In the genomic region with DNA sequence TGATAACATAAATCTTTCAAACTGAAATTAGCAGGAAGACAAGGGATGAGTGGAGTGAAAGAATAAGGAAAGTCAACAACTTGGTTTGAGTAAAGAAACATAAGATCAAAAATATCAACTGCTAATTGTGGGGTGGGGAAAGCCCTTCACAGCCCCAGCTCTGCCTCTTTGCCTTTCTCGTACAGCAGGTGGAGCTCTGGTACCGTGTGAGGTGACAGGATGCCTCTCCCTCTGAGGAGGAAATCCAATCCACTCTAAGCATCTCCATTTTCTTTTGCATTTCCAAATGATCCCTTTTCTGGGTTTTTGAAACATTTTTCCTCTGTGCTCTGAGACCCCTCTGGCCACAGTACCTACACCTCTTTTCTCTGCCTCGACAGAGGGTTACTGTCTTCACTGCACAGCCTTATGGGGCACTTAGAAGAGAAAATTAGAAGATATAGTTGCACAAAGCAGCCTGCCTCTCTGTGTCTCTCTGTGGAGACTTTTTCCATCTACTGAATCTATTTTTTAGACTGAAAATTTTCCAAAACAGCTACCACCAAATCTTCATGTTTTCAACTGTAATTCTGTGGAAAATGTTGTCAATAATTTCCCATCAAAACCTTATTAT, we compare ENCODE assay signal across 8 mouse cellular contexts. TPM values are rescaled to one million over a fixed set of nuclear protein-coding genes. Genes with fewer than 3 reads are reported as not detected.
DNase-seq lines count a peak whose midpoint lies in the region; TF ChIP-seq lines count a peak whose summit lies in the region.
"Had no signal": no experiment of that assay in that cellular context is flagged by ENCODE, and none has a peak within 500 bp of the region (broad histone marks: within the 10 kb centered on the region; RNA-seq: fewer than 3 reads in every experiment).

No protein-coding gene starts in this region.

- peak; percentile 86 for TF ChIP-seq RAD21 in CH12.LX (IDR thresholded peaks at IDR 0.05; ENCODE audit: low read depth, low read length)

- no peak for TF ChIP-seq EP300 in CH12.LX (IDR thresholded peaks at IDR 0.05; ENCODE audit: low read length)

- peaks cover 0 to 3% of the 10 kb centered on the region in 2 experiments; a peak in 1 of 4 replicates for H3K4me1 ChIP-seq in CH12.LX (ENCODE audit: control insufficient read depth in 1 of 2, insufficient read depth in 2 of 2)
- H3K4me1 ChIP-seq: limb, embryonic 15.5 days had no signal

- no peak overlapping the region for H3K4me2 ChIP-seq in CH12.LX (ENCODE audit: insufficient read depth, low read depth, poor library complexity, severe bottlenecking)
- H3K4me2 ChIP-seq: limb, embryonic 15.5 days had no signal

- H3K9me3 ChIP-seq in CH12.LX (replicated peaks; ENCODE audit: low read length), result no peaks in the 10 kb centered on the region
- H3K9me3 ChIP-seq: limb, embryonic 15.5 days had no signal

- peak; percentile 69 to 83 for TF ChIP-seq CTCF in CH12.LX (conservative IDR thresholded peaks at IDR 0.05 in 1 of 2, IDR thresholded peaks at IDR 0.05 in 1 of 2; ENCODE audit: low read depth in 2 of 2, low read length in 2 of 2)

- H3K79me2 ChIP-seq in CH12.LX (replicated peaks; ENCODE audit: control insufficient read depth, extremely low read depth, insufficient read depth, poor library complexity, severe bottlenecking), result no peaks in the 10 kb centered on the region

- intact Hi-C loops in heart, postnatal 10 days (cut with DNase I), result loop anchor here (5.0 to 10.0 kb wide), 4 partner anchors 131 to 784 kb away; no protein-coding TSS in a partner anchor

- H3K36me3 ChIP-seq in CH12.LX (replicated peaks in 1 of 2; ENCODE audit: control insufficient read depth in 1 of 2, insufficient read depth in 1 of 2, low read length in 1 of 2), result no peaks in the 10 kb centered on the region
- H3K36me3 ChIP-seq: limb, embryonic 15.5 days had no signal

- no peak for TF ChIP-seq POLR2A in CH12.LX (IDR thresholded peaks at IDR 0.05; ENCODE audit: low read depth, low read length)

- peak; percentile 69 for DNase-seq in CH12.LX (ENCODE audit: extremely low read depth)
- peak; percentile 70 for DNase-seq in R1 (ENCODE audit: low read depth, low spot score)
- DNase-seq in embryo, embryonic 10.5 days (ENCODE audit: low spot score), result peak; percentile 83
- peak; percentile 69 to 83 for DNase-seq in heart, postnatal 10 days
- peak; percentile 37 to 77 for DNase-seq in layer of hippocampus, adult 18-20 months (ENCODE audit: low spot score in 2 of 2)
- peak; percentile 55 for DNase-seq in lung, postnatal 25 days (ENCODE audit: low spot score)
- peak; percentile 11 to 43 for DNase-seq in right cerebral cortex, postnatal 36 days (ENCODE audit: low spot score in 2 of 2)

- no peak overlapping the region for H3K4me3 ChIP-seq in CH12.LX (replicated peaks in 1 of 3; ENCODE audit: low read depth in 2 of 3, low read length in 2 of 3, poor library complexity in 1 of 3)
- H3K4me3 ChIP-seq: limb, embryonic 15.5 days had no signal

- no peak overlapping the region for H3K27ac ChIP-seq in CH12.LX (ENCODE audit: insufficient read depth, low read depth)
- H3K27ac ChIP-seq: limb, embryonic 15.5 days had no signal

- H3K9ac ChIP-seq in CH12.LX (ENCODE audit: insufficient read depth, low read depth), result no peak overlapping the region
- H3K9ac ChIP-seq: limb, embryonic 15.5 days had no signal

- H3K27me3 ChIP-seq in CH12.LX (replicated peaks), result no peaks in the 10 kb centered on the region
- H3K27me3 ChIP-seq: limb, embryonic 15.5 days had no signal

- dilution Hi-C loops in CH12.LX (cut with MboI; ENCODE audit: extremely low pct_ligation_motif_present, extremely low pct_unique_long_range_greater_than_20kb, low sequenced_read_pairs), result no loop called here

- in situ Hi-C loops in CH12.LX (cut with MboI; ENCODE audit: low pct_ligation_motif_present, low pct_unique_long_range_greater_than_20kb, low sequenced_read_pairs), result no loop called here

TF ChIP-seq in CH12.LX, 34 proteins besides CTCF, POLR2A, EP300 and RAD21:
- no peak for TF ChIP-seq JUND (conservative IDR thresholded peaks at IDR 0.05; ENCODE audit: low read depth, low read length)
- TF ChIP-seq SMC3 (IDR thresholded peaks at IDR 0.05; ENCODE audit: low read depth, low read length), result peak; percentile 76

RNA-seq across cellular contexts. Expression of gene 4930452B06Rik, which starts 57.4 kb away (rescaled TPM):
- not detected in 2 replicates for total RNA-seq in CH12.LX (2012; rRNA removed)
- not detected in 2 replicates for total RNA-seq in CH12.LX (2014; rRNA removed)
- not detected in 2 replicates for polyA plus RNA-seq in CH12.LX (2012; ENCODE audit: insufficient read length, low read depth)
- 1 to 10 TPM; 7.9 to 8.1 TPM for total RNA-seq in heart, postnatal 10 days (2021)
- total RNA-seq in layer of hippocampus, adult 18-20 months (2021), result 1 to 10 TPM; 5.8 to 6.6 TPM

Comparison
In these comparisons a context has a peak if more than half of its experiments do, and no peak if none do; other contexts are left out.
1. DNase-seq: peak in every context shown above with its lines; median percentile 83 in embryo, embryonic 10.5 days; 76 in heart, postnatal 10 days; 70 in R1; 69 in CH12.LX; 57 in layer of hippocampus, adult 18-20 months; 55 in lung, postnatal 25 days; 27 in right cerebral cortex, postnatal 36 days.
2. RNA of gene 4930452B06Rik, which starts 57.4 kb away (total RNA-seq): 7.9 to 8.1 TPM in heart, postnatal 10 days and 5.8 to 6.6 TPM in layer of hippocampus, adult 18-20 months; not detected in CH12.LX; every median in the first group is over 4 times any median in the second.